Mouse (Mus musculus) cerebellum, adult 9-10 months (tissue): ENCODE results near the gene Slc37a4.
"Not testable (repeated sequence)": the region's sequence is repeated elsewhere in the genome, so short reads cannot be mapped to it uniquely, and the experiment has no call there.

Experiments
- DNase-seq: peaks from one replicate; pipeline ENCODE4 v3.0.0; 2022

Gene Slc37a4

DNA sequence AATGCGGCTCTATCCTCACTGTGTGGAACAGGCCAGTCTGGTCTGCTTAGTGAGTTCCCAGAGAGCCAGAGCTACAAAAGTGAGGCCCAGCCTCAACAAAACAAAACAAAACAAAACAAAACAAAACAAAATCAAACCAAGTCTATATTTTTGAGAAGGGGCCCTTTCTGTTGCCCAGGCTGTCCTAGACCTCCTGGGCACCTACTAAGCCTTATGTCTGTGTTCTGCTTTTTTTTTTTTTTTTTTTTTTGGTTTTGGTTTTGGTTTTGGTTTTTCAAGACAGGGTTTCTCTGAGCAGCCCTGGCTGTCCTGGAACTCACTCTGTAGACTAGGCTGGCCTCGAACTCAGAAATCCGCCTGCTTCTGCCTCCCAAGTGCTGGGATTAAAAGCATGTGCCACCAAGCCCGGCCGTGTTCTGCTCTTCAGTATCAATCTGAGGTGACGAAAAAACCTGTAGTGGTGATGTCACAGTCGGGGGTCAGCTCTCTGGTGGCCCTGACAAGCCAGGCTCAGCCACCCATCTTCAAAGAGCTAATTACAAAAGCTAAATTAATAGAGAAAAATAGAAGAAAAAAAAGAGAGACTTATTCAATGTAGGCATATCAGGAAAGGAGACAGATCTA lies 47.9 kb downstream of the Slc37a4 start:
- DNase-seq = not testable (repeated sequence)

GRCm38 (mm10) chr9:44450387-44450786 lies 53.7 kb downstream of the Slc37a4 start:
- no peak for DNase-seq
